Mouse (Mus musculus): ENCODE measurements around the gene Ttc38.

The Ttc38 gene

GRCm38 (mm10) chr15:85831954-85832590 is at the start of gene Ttc38:
Gene Ttc38 (plus strand): TSS chr15:85832306.
- DNase-seq, result peak; percentile 85 to 89

- no peak for DNase-seq
Measured at GRCm38 (mm10) chr15:85783146-85783545, 49.0 kb upstream of the Ttc38 start.

GRCm38 (mm10) chr15:85784341-85784740 is 47.8 kb upstream of the Ttc38 start:
- DNase-seq, result no peak

- no peak for DNase-seq
Measured at GRCm38 (mm10) chr15:85786711-85787110, 45.4 kb upstream of the Ttc38 start.

- DNase-seq, result no peak
Measured at GRCm38 (mm10) chr15:85787482-85787881, 44.6 kb upstream of the Ttc38 start.

- no peak for DNase-seq
Measured at GRCm38 (mm10) chr15:85788051-85788450, 44.1 kb upstream of the Ttc38 start.

- peak; percentile 19 to 37 for DNase-seq
Measured at GRCm38 (mm10) chr15:85788633-85789032, 43.5 kb upstream of the Ttc38 start.

- no peak for DNase-seq
Measured at GRCm38 (mm10) chr15:85791449-85791848, 40.7 kb upstream of the Ttc38 start.

GRCm38 (mm10) chr15:85792819-85793218 is 39.3 kb upstream of the Ttc38 start:
- DNase-seq, result peak; percentile 14 to 26

- DNase-seq, result no peak
Measured at GRCm38 (mm10) chr15:85795516-85795915, 36.6 kb upstream of the Ttc38 start.

GRCm38 (mm10) chr15:85798676-85799075 is 33.4 kb upstream of the Ttc38 start:
- no peak for DNase-seq

GRCm38 (mm10) chr15:85802931-85803330 is 29.2 kb upstream of the Ttc38 start:
- DNase-seq, result no peak

- DNase-seq, result no peak
Measured at GRCm38 (mm10) chr15:85806886-85807285, 25.2 kb upstream of the Ttc38 start.

GRCm38 (mm10) chr15:85807404-85807803 is 24.7 kb upstream of the Ttc38 start:
- DNase-seq, result no peak

GRCm38 (mm10) chr15:85808031-85808430 is 24.1 kb upstream of the Ttc38 start:
- DNase-seq, result no peak

- DNase-seq, result no peak
Measured at GRCm38 (mm10) chr15:85808434-85808833, 23.7 kb upstream of the Ttc38 start.

- no peak for DNase-seq
Measured at GRCm38 (mm10) chr15:85809091-85809490, 23.0 kb upstream of the Ttc38 start.

GRCm38 (mm10) chr15:85810462-85810805 is 21.7 kb upstream of the Ttc38 start:
- no peak for DNase-seq

- DNase-seq, result peak; percentile 28 to 54
Measured at GRCm38 (mm10) chr15:85810806-85811521, 21.1 kb upstream of the Ttc38 start.

GRCm38 (mm10) chr15:85811535-85812277 is 20.4 kb upstream of the Ttc38 start, which contains the start of gene Cdpf1:
Gene Cdpf1 (minus strand): TSS chr15:85811697.
- DNase-seq, result peak; percentile 99

- no peak for DNase-seq
Measured at GRCm38 (mm10) chr15:85813428-85813827, 18.7 kb upstream of the Ttc38 start.

- peak; percentile 60 to 74 for DNase-seq
Measured at GRCm38 (mm10) chr15:85821203-85822010, 10.7 kb upstream of the Ttc38 start, which contains the start of gene Pkdrej. Gene Pkdrej (minus strand): TSS chr15:85821734.

GRCm38 (mm10) chr15:85822011-85822359 is 10.1 kb upstream of the Ttc38 start:
- peak in 1 of 2 experiments; percentile 45 for DNase-seq
